Mouse (Mus musculus) heart, embryonic 15.5 days (tissue): ENCODE data around the gene Cngb1. TPM values are rescaled to one million over a fixed set of nuclear protein-coding genes. Genes with fewer than 3 reads are reported as not detected.

ENCODE experiments used
- polyA plus RNA-seq: library from polyadenylated mRNA; unstranded; fragments of >200 nt; fragmentation: Nextera tagmentation; extraction: Ambion mirVana; gene quantifications from 2 replicates; pipeline ENCODE4 v1.2.1, GENCODE M21; 2015

Cngb1 gene
- polyA plus RNA-seq, 1 experiment from 2014 or later, result 0.49 TPM

Other genes starting within 250 kb of the Cngb1 start
- gene Katnb1, start 225.4 kb downstream of the Cngb1 start, polyA plus RNA-seq, result 15.3 and 19.8 TPM in 2 replicates
- 15.7 and 19.3 TPM in 2 replicates for gene Kifc3, start 103.8 kb downstream of the Cngb1 start, polyA plus RNA-seq
- gene Tepp, start 4.0 kb upstream of the Cngb1 start, polyA plus RNA-seq, result 0.29 TPM in 1 of 2 replicates, not detected in the other
- 4.9 and 7.3 TPM in 2 replicates for gene Zfp319, start 25.4 kb upstream of the Cngb1 start, polyA plus RNA-seq
- 26.7 and 32.0 TPM in 2 replicates for gene Usb1, start 25.7 kb upstream of the Cngb1 start, polyA plus RNA-seq
- gene Mmp15, start 45.7 kb upstream of the Cngb1 start, polyA plus RNA-seq, result 35.2 and 42.8 TPM in 2 replicates
- 146 and 147 TPM in 2 replicates for gene Cfap20, start 128.3 kb upstream of the Cngb1 start, polyA plus RNA-seq
- gene Csnk2a2, start 183.5 kb upstream of the Cngb1 start, polyA plus RNA-seq, result 4.8 and 6.4 TPM in 2 replicates
- gene Ccdc113, start 227.5 kb upstream of the Cngb1 start, polyA plus RNA-seq, result 2.4 and 2.9 TPM in 2 replicates